Mouse (Mus musculus) MEL (cell line): ENCODE measurements at regions not wholly inside any gene's neighbourhood (a gene's known extent, or its start where the extent isn't known, plus 50 kb on each side); places are given as distances from the start of the nearest gene placed in this dataset.

Experiments
- DNase-seq: peaks from one replicate; pipeline ENCODE4 v3.0.0; 2011; ENCODE audit warnings: low read depth, low spot score
- H3K27ac ChIP-seq: 2 replicates; pipeline ENCODE4 v1.5.1; 2012; ENCODE audit warnings: low read depth, mild to moderate bottlenecking, control low read depth, low read length, moderate library complexity; ENCODE audit not compliant: control insufficient read depth
- H3K27me3 ChIP-seq, 2 experiments: fragments of 150-350 bp in 1 of 2; sonication (generic) in 1 of 2; 2 replicates each; pipeline ENCODE4 v1.6.1; 2012; ENCODE audit warnings: low read length in 2 of 2, mild to moderate bottlenecking in 2 of 2, improper control_type of control experiment in 1 of 2, moderate library complexity in 1 of 2; ENCODE audit not compliant: insufficient read depth in 2 of 2, control insufficient read depth in 1 of 2
- H3K36me3 ChIP-seq, 2 experiments: 2 replicates each; pipeline ENCODE4 v1.6.1; 2012 to 2014; ENCODE audit warnings: low read length in 2 of 2, improper control_type of control experiment in 1 of 2, inconsistent platforms in 1 of 2, mild to moderate bottlenecking in 1 of 2; ENCODE audit not compliant: insufficient read depth in 2 of 2, control insufficient read depth in 1 of 2
- H3K4me1 ChIP-seq, 2 experiments: fragments of 150-350 bp in 1 of 2; sonication (generic) in 1 of 2; 2 replicates each; pipeline ENCODE4 v1.6.1; 2012; ENCODE audit warnings: low read length in 2 of 2, improper control_type of control experiment in 1 of 2, mild to moderate bottlenecking in 1 of 2; ENCODE audit not compliant: insufficient read depth in 2 of 2, control insufficient read depth in 1 of 2
- H3K4me3 ChIP-seq, 2 experiments: fragments of 150-350 bp in 1 of 2; sonication (generic) in 1 of 2; 2 replicates each; pipeline ENCODE4 v1.5.1; 2012; ENCODE audit warnings: low read depth in 2 of 2, low read length in 2 of 2, mild to moderate bottlenecking in 2 of 2, moderate library complexity in 2 of 2, control low read depth in 1 of 2, improper control_type of control experiment in 1 of 2; ENCODE audit not compliant: control insufficient read depth in 1 of 2, insufficient read depth in 1 of 2
- H3K79me2 ChIP-seq: 2 replicates; pipeline ENCODE4 v1.6.1; 2012; ENCODE audit warnings: mild to moderate bottlenecking, low read length, moderate library complexity; ENCODE audit not compliant: control insufficient read depth, poor library complexity, insufficient read depth
- H3K9ac ChIP-seq: 2 replicates; pipeline ENCODE4 v1.6.1; 2012; ENCODE audit warnings: low read depth, mild to moderate bottlenecking, control low read depth, low read length, moderate library complexity; ENCODE audit not compliant: control insufficient read depth, poor library complexity, severe bottlenecking
- H3K9me3 ChIP-seq: fragments of 150-350 bp; sonication (generic); replicated peaks from 2 replicates; pipeline ENCODE4 v1.6.1; 2012; ENCODE audit warnings: mild to moderate bottlenecking, low read length, improper control_type of control experiment, moderate library complexity; ENCODE audit not compliant: insufficient read depth
- BHLHE40 ChIP-seq: IDR thresholded peaks from 2 replicates; pipeline ENCODE4 v1.6.1; 2012; ENCODE audit warnings: low read depth, mild to moderate bottlenecking, inconsistent platforms, low read length, improper control_type of control experiment, borderline replicate concordance
- CHD1 ChIP-seq: IDR thresholded peaks from 2 replicates; pipeline ENCODE4 v1.6.1; 2012; ENCODE audit warnings: low read depth, mild to moderate bottlenecking, inconsistent platforms, low read length, improper control_type of control experiment
- E2F4 ChIP-seq: IDR thresholded peaks from 2 replicates; pipeline ENCODE4 v1.6.1; 2011; ENCODE audit warnings: low read depth, low read length, improper control_type of control experiment, borderline replicate concordance
- ELF1 ChIP-seq: IDR thresholded peaks from 2 replicates; pipeline ENCODE4 v1.6.1; 2014; ENCODE audit warnings: low read depth, mild to moderate bottlenecking, inconsistent platforms, low read length, improper control_type of control experiment, moderate library complexity
- EP300 ChIP-seq, 2 experiments: IDR thresholded peaks; 2 replicates each; pipeline ENCODE4 v1.6.1; 2011; ENCODE audit warnings: improper control_type of control experiment in 2 of 2, low read length in 2 of 2, low read depth in 1 of 2, mild to moderate bottlenecking in 1 of 2
- GABPA ChIP-seq: IDR thresholded peaks from 2 replicates; pipeline ENCODE4 v1.6.1; 2012; ENCODE audit warnings: low read depth, mild to moderate bottlenecking, inconsistent platforms, low read length, improper control_type of control experiment, moderate library complexity
- GATA1 ChIP-seq: IDR thresholded peaks from 2 replicates; pipeline ENCODE4 v1.6.1; 2011; ENCODE audit warnings: low read depth, low read length, improper control_type of control experiment
- JUND ChIP-seq: IDR thresholded peaks from 2 replicates; pipeline ENCODE4 v1.6.1; 2011; ENCODE audit warnings: low read depth, mild to moderate bottlenecking, improper control_type of control experiment, low read length
- KAT2A ChIP-seq: conservative IDR thresholded peaks from 2 replicates; pipeline ENCODE4 v1.6.1; 2012; ENCODE audit warnings: low read depth, low read length, improper control_type of control experiment, inconsistent platforms
- MAFK ChIP-seq: IDR thresholded peaks from 2 replicates; pipeline ENCODE4 v1.6.1; 2011; ENCODE audit warnings: low read depth, mild to moderate bottlenecking, low read length, improper control_type of control experiment, borderline replicate concordance
- MAX ChIP-seq: IDR thresholded peaks from 2 replicates; pipeline ENCODE4 v1.6.1; 2011; ENCODE audit warnings: low read length, improper control_type of control experiment
- MAZ ChIP-seq: IDR thresholded peaks from 2 replicates; pipeline ENCODE4 v1.6.1; 2012; ENCODE audit warnings: low read depth, mild to moderate bottlenecking, inconsistent platforms, low read length, improper control_type of control experiment
- MEF2A ChIP-seq: IDR thresholded peaks from 2 replicates; pipeline ENCODE4 v1.6.1; 2014; ENCODE audit warnings: low read depth, mild to moderate bottlenecking, inconsistent platforms, low read length, improper control_type of control experiment; ENCODE audit not compliant: poor library complexity, insufficient replicate concordance, severe bottlenecking; ENCODE audit errors: extremely low read depth
- MYC ChIP-seq: IDR thresholded peaks from 2 replicates; pipeline ENCODE4 v1.6.1; 2011; ENCODE audit warnings: low read depth, mild to moderate bottlenecking, low read length, improper control_type of control experiment, moderate library complexity
- NRF1 ChIP-seq: IDR thresholded peaks from 2 replicates; pipeline ENCODE4 v1.6.1; 2014; ENCODE audit warnings: low read depth, mild to moderate bottlenecking, inconsistent platforms, low read length, improper control_type of control experiment, moderate library complexity; ENCODE audit not compliant: poor library complexity, insufficient read depth, severe bottlenecking
- POLR2A ChIP-seq, 2 experiments: IDR thresholded peaks; 2 replicates each; pipeline ENCODE4 v1.6.1; 2011 to 2012; ENCODE audit warnings: low read length in 2 of 2, mild to moderate bottlenecking in 2 of 2, control low read depth in 1 of 2, improper control_type of control experiment in 1 of 2, low read depth in 1 of 2, moderate library complexity in 1 of 2; ENCODE audit not compliant: control insufficient read depth in 1 of 2, insufficient read depth in 1 of 2, poor library complexity in 1 of 2
- POLR2AphosphoS2 ChIP-seq: IDR thresholded peaks from 2 replicates; pipeline ENCODE4 v1.6.1; 2011; ENCODE audit warnings: low read length, improper control_type of control experiment
- RAD21 ChIP-seq: IDR thresholded peaks from 2 replicates; pipeline ENCODE4 v1.6.1; 2011; ENCODE audit warnings: mild to moderate bottlenecking, low read depth, low read length, improper control_type of control experiment
- SIN3A ChIP-seq: IDR thresholded peaks from 2 replicates; pipeline ENCODE4 v1.6.1; 2012; ENCODE audit warnings: low read length, improper control_type of control experiment, inconsistent platforms
- TBP ChIP-seq: IDR thresholded peaks from 2 replicates; pipeline ENCODE4 v1.8.0; 2011; ENCODE audit warnings: low read depth, low read length, improper control_type of control experiment
- TCF12 ChIP-seq: IDR thresholded peaks from 2 replicates; pipeline ENCODE4 v1.6.1; 2014; ENCODE audit warnings: low read depth, mild to moderate bottlenecking, inconsistent platforms, low read length, improper control_type of control experiment, moderate library complexity
- USF1 ChIP-seq: IDR thresholded peaks from 2 replicates; pipeline ENCODE4 v1.6.1; 2014; ENCODE audit warnings: low read depth, mild to moderate bottlenecking, inconsistent platforms, low read length, improper control_type of control experiment, moderate library complexity
- USF2 ChIP-seq, 2 experiments: IDR thresholded peaks; 2 replicates each; pipeline ENCODE4 v1.6.1; 2011 to 2012; ENCODE audit warnings: improper control_type of control experiment in 2 of 2, low read length in 2 of 2, borderline replicate concordance in 1 of 2, inconsistent platforms in 1 of 2, low read depth in 1 of 2, mild to moderate bottlenecking in 1 of 2; ENCODE audit not compliant: insufficient read depth in 1 of 2

GRCm38 (mm10) chr13:113734134-113734794 lies 60.0 kb upstream of the Arl15 start:
- DNase-seq = no peak
- Histone ChIP-seq H3K4me1 (peaks cover 0 to 6% of the 10 kb centered on the region in 2 experiments; a peak in 2 of 4 replicates), H3K4me3 (no peak overlapping the region), H3K27ac (no peak overlapping the region), H3K9me3 (no peaks in the 10 kb centered on the region)
- TF ChIP-seq GABPA = no peak
- TF ChIP-seq GATA1 = no peak
- no peak for TF ChIP-seq MAX
- TF ChIP-seq MYC = no peak
- TF ChIP-seq KAT2A = no peak
- TF ChIP-seq MAZ = no peak
- no peak for TF ChIP-seq CHD1
- TF ChIP-seq POLR2AphosphoS2 = no peak
- no peak for TF ChIP-seq MEF2A
- TF ChIP-seq NRF1 = no peak
- no peak for TF ChIP-seq RAD21
- no peak for TF ChIP-seq ELF1
- TF ChIP-seq TCF12 = no peak
- no peak for TF ChIP-seq E2F4
- TF ChIP-seq, all 39 proteins: peak for 0
- no peak overlapping the region for H3K9ac ChIP-seq
- H3K36me3 ChIP-seq = peaks cover 0 to 3% of the 10 kb centered on the region in 2 experiments; a peak in 1 of 4 replicates
- no peaks in the 10 kb centered on the region for H3K27me3 ChIP-seq
- H3K79me2 ChIP-seq = no peaks in the 10 kb centered on the region

GRCm38 (mm10) chr13:113733734-113734133 lies 60.6 kb upstream of the Arl15 start:
- H3K79me2 ChIP-seq = no peaks in the 10 kb centered on the region
- H3K9me3 ChIP-seq = no peaks in the 10 kb centered on the region
- H3K27ac ChIP-seq = no peak overlapping the region
- H3K4me1 ChIP-seq = peaks cover 0 to 6% of the 10 kb centered on the region in 2 experiments; a peak in 2 of 4 replicates
- no peak for DNase-seq
- H3K9ac ChIP-seq = no peak overlapping the region
- no peak overlapping the region for H3K4me3 ChIP-seq
- TF ChIP-seq MAX = no peak
- TF ChIP-seq MAFK = no peak
- no peak for TF ChIP-seq JUND
- TF ChIP-seq USF1 = no peak
- no peak for TF ChIP-seq TBP
- no peak for TF ChIP-seq USF2 (IDR thresholded peaks at IDR 0.05; ENCODE audit: borderline replicate concordance in 1 of 2, insufficient read depth in 1 of 2, low read depth in 1 of 2, low read length in 2 of 2)
- TF ChIP-seq RAD21 = no peak
- TF ChIP-seq EP300 (IDR thresholded peaks at IDR 0.05; ENCODE audit: low read depth in 1 of 2, low read length in 2 of 2) = no peak
- no peak for TF ChIP-seq ELF1
- TF ChIP-seq MEF2A = no peak
- TF ChIP-seq GABPA = no peak
- TF ChIP-seq GATA1 = no peak
- TF ChIP-seq MYC = no peak
- TF ChIP-seq BHLHE40 = no peak
- TF ChIP-seq POLR2A (IDR thresholded peaks at IDR 0.05; ENCODE audit: control insufficient read depth in 1 of 2, insufficient read depth in 1 of 2, low read depth in 1 of 2, low read length in 2 of 2, poor library complexity in 1 of 2) = no peak
- no peak for TF ChIP-seq SIN3A
- TF ChIP-seq, all 39 proteins: peak for 0
- H3K27me3 ChIP-seq = no peaks in the 10 kb centered on the region
- peaks cover 0 to 3% of the 10 kb centered on the region in 2 experiments; a peak in 1 of 4 replicates for H3K36me3 ChIP-seq
